Mouse (Mus musculus) midbrain, postnatal 0 days (tissue): ENCODE data around the gene Emc1. TPM values are rescaled to one million over a fixed set of nuclear protein-coding genes. Genes with fewer than 3 reads are reported as not detected.
A peak's percentile ranks its signal among the peaks of the same experiment; 100 is the strongest.

Source experiments
- ATAC-seq: fragments of 200-750 bp; cut with Nextera tagmentation; 2 replicates; pipeline ENCODE4 v1.8.0; 2017; ENCODE audit warnings: moderate number of reproducible peaks, mild to moderate bottlenecking, moderate TSS enrichment, moderate library complexity; ENCODE audit not compliant: low FRiP score
- DNase-seq: peaks from one replicate; pipeline ENCODE4 v3.0.0-alpha.2; 2015; ENCODE audit warnings: low spot score
- H3K27ac ChIP-seq: fragments of 300-500 bp; sonication (generic); 2 replicates; pipeline ENCODE4 v1.5.1; 2014; ENCODE audit warnings: low read depth, mild to moderate bottlenecking, low read length, mixed read lengths
- H3K27me3 ChIP-seq: fragments of 300-500 bp; sonication (generic); 2 replicates; pipeline ENCODE4 v1.6.1; 2014; ENCODE audit warnings: low read length, control low read depth, mixed read lengths; ENCODE audit not compliant: insufficient read depth
- H3K36me3 ChIP-seq: fragments of 300-500 bp; sonication (generic); 2 replicates; pipeline ENCODE4 v1.6.1; 2014; ENCODE audit warnings: low read length, control low read depth, mixed read lengths; ENCODE audit not compliant: insufficient read depth
- H3K4me1 ChIP-seq: fragments of 300-500 bp; sonication (generic); 2 replicates; pipeline ENCODE4 v1.6.1; 2014; ENCODE audit warnings: mild to moderate bottlenecking, control low read depth, antibody characterized with exemption, low read length, mixed read lengths; ENCODE audit not compliant: insufficient read depth
- H3K4me2 ChIP-seq: fragments of 300-500 bp; sonication (generic); 2 replicates; pipeline ENCODE4 v1.6.1; 2014; ENCODE audit warnings: low read depth, mild to moderate bottlenecking, low read length, mixed read lengths; ENCODE audit not compliant: poor library complexity, severe bottlenecking
- H3K4me3 ChIP-seq: fragments of 300-500 bp; sonication (generic); 2 replicates; pipeline ENCODE4 v1.5.1; 2014; ENCODE audit warnings: low read depth, mild to moderate bottlenecking, low read length, moderate library complexity
- H3K9ac ChIP-seq: fragments of 300-500 bp; sonication (generic); replicated peaks from 2 replicates; pipeline ENCODE4 v1.6.1; 2014; ENCODE audit warnings: mild to moderate bottlenecking, low read length, moderate library complexity, mixed read lengths; ENCODE audit not compliant: poor library complexity, severe bottlenecking
- H3K9me3 ChIP-seq: fragments of 300-500 bp; sonication (generic); 2 replicates; pipeline ENCODE4 v1.6.1; 2016; ENCODE audit warnings: low read length, control low read depth
- CTCF ChIP-seq: IDR thresholded peaks from 2 replicates; pipeline ENCODE4 v1.5.1; 2016; ENCODE audit warnings: antibody characterized with exemption, mild to moderate bottlenecking
- WGBS: fragments of 180-500 bp; shearing (Covaris S2); extraction: QIAGEN DNeasy Blood & Tissue Kit; methylation state at CpG from one replicate; pipeline ENCODE4 v1.1.7; 2014; 5-methylcytosine and 5-hydroxymethylcytosine counted together
- polyA plus RNA-seq: library from polyadenylated mRNA; unstranded; fragments of >200 nt; fragmentation: Nextera tagmentation; extraction: Ambion mirVana; gene quantifications from 2 replicates; pipeline ENCODE4 v1.2.1, GENCODE M21; 2015
- total RNA-seq: library from RNA; depleted of rRNA; stranded (reverse); fragments of >200 nt; gene quantifications from 2 replicates; pipeline ENCODE4 v1.2.3, GENCODE M21; 2014; rRNA removed

The Emc1 gene
- total RNA-seq (70.3 and 78.3 TPM in 2 replicates), polyA plus RNA-seq (49.3 and 50.3 TPM in 2 replicates)

GRCm38 (mm10) chr4:139351931-139352711, at the start of gene Emc1, which contains the start of the genes Mrto4 and Ubr4:
Emc1 (plus strand) TSS chr4:139352587.
Mrto4 (minus strand) TSS chr4:139352576.
Ubr4 (plus strand) TSS chr4:139352609.
- H3K4me1 ChIP-seq: peaks cover 13% of the 10 kb centered on the region; the same call in 1 of the 2 replicates
- H3K9ac ChIP-seq: peak within 1 kb of the TSS; percentile 94
- peak within 1 kb of the TSS; percentile 89 for H3K4me2 ChIP-seq
- no peaks in the 10 kb centered on the region for H3K27me3 ChIP-seq
- DNase-seq (peak; percentile 84), ATAC-seq (peak; percentile 93)
- no peaks in the 10 kb centered on the region for H3K9me3 ChIP-seq
- under 1% methylated on average over 61 of the region's 64 CpGs for WGBS
- TF ChIP-seq CTCF: no peak
- peaks cover 27% of the 10 kb centered on the region for H3K36me3 ChIP-seq
- H3K27ac ChIP-seq: peak within 1 kb of the TSS; percentile 96
- H3K4me3 ChIP-seq: peak within 1 kb of the TSS; percentile 75

GRCm38 (mm10) chr4:139305521-139305920, 46.9 kb upstream of the Emc1 start:
- no peak overlapping the region for H3K27ac ChIP-seq
- H3K9ac ChIP-seq: no peak overlapping the region
- peaks cover 5% of the 10 kb centered on the region; the same call in 1 of the 2 replicates for H3K4me1 ChIP-seq
- no peaks in the 10 kb centered on the region for H3K27me3 ChIP-seq
- TF ChIP-seq CTCF: no peak
- H3K4me2 ChIP-seq: no peak overlapping the region
- whole genome bisulfite sequencing: 91% methylated on average over 3 of the region's 3 CpGs
- ATAC-seq (no peak), DNase-seq (no peak)
- peaks cover 33% of the 10 kb centered on the region for H3K36me3 ChIP-seq
- no peak overlapping the region for H3K4me3 ChIP-seq
- H3K9me3 ChIP-seq: no peaks in the 10 kb centered on the region

- Histone ChIP-seq H3K4me2 (no peak overlapping the region), H3K27ac (no peak overlapping the region), H3K27me3 (no peaks in the 10 kb centered on the region), H3K4me3 (no peak overlapping the region), H3K36me3 (peaks cover 12% of the 10 kb centered on the region; the same call in 1 of the 2 replicates), H3K9me3 (no peaks in the 10 kb centered on the region), H3K4me1 (peaks cover 13% of the 10 kb centered on the region; the same call in 1 of the 2 replicates), H3K9ac (no peak overlapping the region)
- DNase-seq: no peak
- ATAC-seq: no peak
- no peak for TF ChIP-seq CTCF
- WGBS: 85% methylated on average over 5 of the region's 5 CpGs
Measured at GRCm38 (mm10) chr4:139307916-139308315, 44.5 kb upstream of the Emc1 start.

GRCm38 (mm10) chr4:139309651-139310050, 42.7 kb upstream of the Emc1 start:
- Histone ChIP-seq H3K9ac (peak overlapping the region; percentile 72), H3K27ac (no peak overlapping the region), H3K36me3 (peaks cover 16% of the 10 kb centered on the region), H3K4me1 (peaks cover 13% of the 10 kb centered on the region; the same call in 1 of the 2 replicates), H3K27me3 (no peaks in the 10 kb centered on the region), H3K4me2 (peak overlapping the region; percentile 92), H3K4me3 (peak overlapping the region; percentile 91), H3K9me3 (no peaks in the 10 kb centered on the region)
- 0 out of 2 replicates have a peak, but pooled peaks have one; percentile 28 for TF ChIP-seq CTCF
- no peak for DNase-seq
- ATAC-seq: no peak
- 16% methylated on average over 6 of the region's 6 CpGs for WGBS

- Histone ChIP-seq H3K36me3 (peaks cover 22% of the 10 kb centered on the region), H3K9me3 (no peaks in the 10 kb centered on the region), H3K4me1 (peaks cover 13% of the 10 kb centered on the region; the same call in 1 of the 2 replicates), H3K27me3 (no peaks in the 10 kb centered on the region), H3K4me3 (peak within 1 kb of the TSS; percentile 91), H3K9ac (peak within 1 kb of the TSS; percentile 80), H3K4me2 (peak within 1 kb of the TSS; percentile 92), H3K27ac (peak within 1 kb of the TSS; percentile 67)
- TF ChIP-seq CTCF: 0 out of 2 replicates have a peak, but pooled peaks have one; percentile 25
- DNase-seq (peak; percentile 96), ATAC-seq (peak; percentile 84)
- under 1% methylated on average over 62 of the region's 63 CpGs for WGBS
Measured at GRCm38 (mm10) chr4:139310171-139310898, 42.1 kb upstream of the Emc1 start, which contains the start of the genes Pqlc2 and Akr7a5. Pqlc2 (minus strand) TSS chr4:139310708. Akr7a5 (plus strand) TSS chr4:139310744.
